Mouse (Mus musculus) C2C12 (cell line): ENCODE measurements around the gene Has1. TPM values are rescaled to one million over a fixed set of nuclear protein-coding genes. Genes with fewer than 3 reads are reported as not detected.

Experiments used
- H3K27me3 ChIP-seq: one replicate; pipeline ENCODE4 v1.6.1; 2011; ENCODE audit not compliant: control insufficient read depth, insufficient read depth, insufficient read length
- H3K36me3 ChIP-seq: one replicate; pipeline ENCODE4 v1.6.1; 2011; ENCODE audit not compliant: control insufficient read depth, insufficient read depth
- H3K4me3 ChIP-seq: one replicate; pipeline ENCODE4 v1.5.1; 2011; ENCODE audit warnings: mild to moderate bottlenecking, control low read depth; ENCODE audit not compliant: poor library complexity, insufficient read depth, severe bottlenecking
- H3K79me2 ChIP-seq: one replicate; pipeline ENCODE4 v1.6.1; 2011; ENCODE audit not compliant: control insufficient read depth, insufficient read depth
- H3K79me3 ChIP-seq: one replicate; pipeline ENCODE4 v1.6.1; 2011; ENCODE audit warnings: low read depth, control low read depth
- H3ac ChIP-seq: one replicate; pipeline ENCODE3; 2011; ENCODE audit warnings: low read depth; ENCODE audit not compliant: control insufficient read depth, insufficient read length
- CEBPB ChIP-seq: IDR thresholded peaks from one replicate; pipeline ENCODE4 v1.6.1; 2011; ENCODE audit warnings: low read depth, mild to moderate bottlenecking, control low read depth, moderate library complexity
- CTCF ChIP-seq: IDR thresholded peaks from one replicate; pipeline ENCODE4 v1.5.1; 2011; ENCODE audit not compliant: control insufficient read depth, insufficient read depth, insufficient read length
- FOSL1 ChIP-seq: IDR thresholded peaks from one replicate; pipeline ENCODE4 v1.8.0; 2011; ENCODE audit warnings: mild to moderate bottlenecking, low read length; ENCODE audit not compliant: poor library complexity, insufficient read depth, severe bottlenecking
- MAX ChIP-seq: IDR thresholded peaks from one replicate; pipeline ENCODE4 v1.6.1; 2011; ENCODE audit warnings: mild to moderate bottlenecking, control low read depth
- MYOD1 ChIP-seq: IDR thresholded peaks from one replicate; pipeline ENCODE4 v1.6.1; 2011; ENCODE audit warnings: low read depth; ENCODE audit not compliant: control insufficient read depth, insufficient read length
- MYOG ChIP-seq: IDR thresholded peaks from one replicate; pipeline ENCODE4 v1.6.1; 2011; ENCODE audit not compliant: control insufficient read depth, insufficient read length; ENCODE audit errors: extremely low read depth
- USF1 ChIP-seq: IDR thresholded peaks from one replicate; pipeline ENCODE4 v1.6.1; 2011; ENCODE audit warnings: low read depth, mild to moderate bottlenecking, control low read depth, moderate library complexity
- polyA plus RNA-seq: library from polyadenylated mRNA; unstranded; fragments of >200 nt; fragmentation: generic; extraction: Trizol; gene quantifications from one replicate; pipeline ENCODE4 v1.2.1, GENCODE M21; 2012; ENCODE audit warnings: missing spikeins

Has1 gene
- polyA plus RNA-seq, 1 experiment, result 2.5 TPM

- TF ChIP-seq CTCF (no peak), FOSL1 (no peak), USF1 (no peak), MAX (no peak), MYOD1 (no peak), CEBPB (no peak), MYOG (no peak)
- H3K36me3 ChIP-seq, result no peaks in the 10 kb centered on the region
- H3K4me3 ChIP-seq, result no peak overlapping the region
- no peaks in the 10 kb centered on the region for H3K27me3 ChIP-seq
- no peak overlapping the region for H3ac ChIP-seq
- no peaks in the 10 kb centered on the region for H3K79me2 ChIP-seq
- H3K79me3 ChIP-seq, result no peaks in the 10 kb centered on the region
Measured at GRCm38 (mm10) chr17:17870892-17871550, 16.0 kb upstream of the Has1 start.

GRCm38 (mm10) chr17:17866801-17867469, 11.9 kb upstream of the Has1 start:
- no peaks in the 10 kb centered on the region for H3K79me3 ChIP-seq
- no peak for TF ChIP-seq CEBPB
- H3K79me2 ChIP-seq, result no peaks in the 10 kb centered on the region
- H3K4me3 ChIP-seq, result no peak overlapping the region
- peaks cover 4% of the 10 kb centered on the region for H3K36me3 ChIP-seq
- no peak overlapping the region for H3ac ChIP-seq
- no peaks in the 10 kb centered on the region for H3K27me3 ChIP-seq

DNA sequence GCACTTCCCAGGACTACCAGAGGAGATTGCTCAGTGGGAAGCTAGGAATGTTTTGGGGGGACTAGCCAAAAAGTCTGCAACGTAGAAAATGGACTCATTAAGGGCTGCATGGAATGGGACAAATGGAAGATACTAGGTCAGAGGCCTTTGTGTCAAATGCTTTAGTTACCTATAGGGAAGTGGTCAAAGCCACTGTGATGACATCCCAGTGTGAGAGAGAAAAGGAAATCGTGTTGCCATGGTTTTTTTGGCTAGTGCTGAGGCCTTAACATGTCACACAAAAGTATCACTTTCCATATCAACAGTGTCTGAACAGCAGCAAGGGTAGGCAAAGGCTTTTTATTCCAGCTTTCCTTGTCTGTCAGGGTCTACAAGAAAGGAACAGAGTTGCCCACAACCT, 10.2 kb upstream of the Has1 start:
- Histone ChIP-seq H3K36me3 (peaks cover 4% of the 10 kb centered on the region), H3K79me2 (no peaks in the 10 kb centered on the region), H3ac (no peak overlapping the region), H3K4me3 (no peak overlapping the region), H3K79me3 (no peaks in the 10 kb centered on the region), H3K27me3 (no peaks in the 10 kb centered on the region)
- TF ChIP-seq MYOD1, result no peak
- no peak for TF ChIP-seq FOSL1
- no peak for TF ChIP-seq MYOG
- no peak for TF ChIP-seq USF1
- TF ChIP-seq CEBPB, result no peak
- TF ChIP-seq CTCF, result no peak
- no peak for TF ChIP-seq MAX

- Histone ChIP-seq H3K79me3 (no peaks in the 10 kb centered on the region), H3K27me3 (no peaks in the 10 kb centered on the region), H3K36me3 (peaks cover 4% of the 10 kb centered on the region), H3K79me2 (no peaks in the 10 kb centered on the region), H3K4me3 (no peak overlapping the region), H3ac (no peak overlapping the region)
- TF ChIP-seq MYOG, result no peak
- no peak for TF ChIP-seq USF1
- TF ChIP-seq CEBPB, result no peak
- TF ChIP-seq CTCF, result no peak
- no peak for TF ChIP-seq MYOD1
- no peak for TF ChIP-seq MAX
- TF ChIP-seq FOSL1, result no peak
Measured at GRCm38 (mm10) chr17:17862360-17862759, 7.4 kb upstream of the Has1 start.

DNA sequence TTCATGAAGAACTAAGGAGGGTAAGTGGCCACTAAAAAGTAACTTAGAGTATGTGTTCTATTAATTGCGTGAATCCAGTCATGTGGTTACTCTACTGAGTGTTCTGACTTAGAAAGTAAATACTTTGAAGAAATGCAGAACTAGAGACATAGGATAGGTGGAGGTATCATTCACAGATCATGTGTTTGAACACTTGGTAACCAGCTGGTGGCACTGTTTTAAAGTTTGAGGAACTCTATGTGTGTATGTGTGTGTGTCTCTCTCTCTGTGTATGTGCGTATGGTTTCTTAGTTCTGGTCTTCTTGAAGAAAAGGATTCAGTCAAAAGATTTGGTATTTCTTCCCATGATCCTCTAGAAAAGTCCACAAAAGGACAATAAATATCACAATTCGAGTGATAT, 5.1 kb upstream of the Has1 start:
- no peak overlapping the region for H3K4me3 ChIP-seq
- H3K79me2 ChIP-seq, result peaks cover 3% of the 10 kb centered on the region
- H3K27me3 ChIP-seq, result no peaks in the 10 kb centered on the region
- peaks cover 4% of the 10 kb centered on the region for H3K36me3 ChIP-seq
- H3ac ChIP-seq, result no peak overlapping the region
- TF ChIP-seq FOSL1 (no peak), USF1 (no peak), MYOG (no peak), CEBPB (no peak), MAX (no peak), MYOD1 (no peak), CTCF (no peak)
- H3K79me3 ChIP-seq, result no peaks in the 10 kb centered on the region

GRCm38 (mm10) chr17:17857446-17857845, 2.4 kb upstream of the Has1 start:
- no peak for TF ChIP-seq MYOG
- no peak for TF ChIP-seq CTCF
- peak; percentile 95 for TF ChIP-seq MYOD1
- peak; percentile 40 for TF ChIP-seq FOSL1
- TF ChIP-seq CEBPB, result no peak
- peak; percentile 70 for TF ChIP-seq MAX
- no peak for TF ChIP-seq USF1

More at GRCm38 (mm10) chr17:17857446-17857845, 2.4 kb upstream of the Has1 start:
- Histone ChIP-seq H3K4me3 (no peak overlapping the region), H3K36me3 (no peaks in the 10 kb centered on the region), H3K27me3 (no peaks in the 10 kb centered on the region), H3K79me2 (peaks cover 28% of the 10 kb centered on the region), H3K79me3 (peaks cover 6% of the 10 kb centered on the region), H3ac (no peak overlapping the region)
